Mouse (Mus musculus): ENCODE measurements around the gene Slc24a3.

Gene Slc24a3

DNA sequence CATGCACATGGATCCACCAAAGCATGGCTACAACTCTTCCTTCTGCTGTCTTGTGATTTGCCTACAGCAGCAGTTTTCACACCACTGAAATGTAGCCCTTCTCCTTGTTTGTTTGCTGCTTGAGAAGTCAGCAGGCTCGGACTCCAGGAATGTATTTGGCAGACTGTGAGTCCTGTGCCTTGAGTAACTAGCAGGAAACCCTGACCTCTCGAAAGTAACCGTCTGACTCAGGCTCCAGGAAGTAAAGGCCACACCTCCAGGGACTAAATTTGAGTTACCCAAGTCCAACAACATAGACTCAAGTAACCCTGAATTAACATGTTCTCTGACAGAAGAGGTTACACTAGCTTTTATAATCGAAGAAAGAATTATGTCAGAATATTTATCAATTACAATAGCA, 203.2 kb downstream of the Slc24a3 start:
- DNase-seq, result peak; percentile 2 to 41

- DNase-seq, result no peak
Measured at GRCm38 (mm10) chr2:145373803-145374202, 206.2 kb downstream of the Slc24a3 start.

GRCm38 (mm10) chr2:145382908-145383770, 215.6 kb downstream of the Slc24a3 start:
- DNase-seq, result no peak

- DNase-seq, result no peak
Measured at GRCm38 (mm10) chr2:145384221-145384620, 216.7 kb downstream of the Slc24a3 start.

- no peak for DNase-seq
Measured at GRCm38 (mm10) chr2:145385220-145385619, 217.7 kb downstream of the Slc24a3 start.

DNA sequence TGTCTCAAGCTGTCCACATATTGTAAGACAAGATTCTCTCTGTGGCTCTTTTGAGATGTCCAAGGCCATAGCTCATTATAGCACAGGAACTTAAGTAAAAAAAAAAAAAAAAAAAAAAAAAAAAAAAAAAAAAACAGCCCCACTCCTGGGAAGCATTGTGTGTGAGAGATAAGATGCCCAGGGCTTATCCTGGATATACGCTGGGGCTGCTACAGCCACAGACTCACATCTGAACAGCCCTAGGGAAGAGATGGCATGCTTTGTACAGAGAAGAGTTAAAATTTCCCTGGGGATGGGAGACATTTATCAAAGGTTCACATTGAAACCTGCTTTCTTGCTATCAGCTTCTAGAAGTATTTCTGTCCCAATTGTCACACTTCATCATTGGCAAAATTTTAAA, 218.2 kb downstream of the Slc24a3 start:
- DNase-seq, result no peak

DNA sequence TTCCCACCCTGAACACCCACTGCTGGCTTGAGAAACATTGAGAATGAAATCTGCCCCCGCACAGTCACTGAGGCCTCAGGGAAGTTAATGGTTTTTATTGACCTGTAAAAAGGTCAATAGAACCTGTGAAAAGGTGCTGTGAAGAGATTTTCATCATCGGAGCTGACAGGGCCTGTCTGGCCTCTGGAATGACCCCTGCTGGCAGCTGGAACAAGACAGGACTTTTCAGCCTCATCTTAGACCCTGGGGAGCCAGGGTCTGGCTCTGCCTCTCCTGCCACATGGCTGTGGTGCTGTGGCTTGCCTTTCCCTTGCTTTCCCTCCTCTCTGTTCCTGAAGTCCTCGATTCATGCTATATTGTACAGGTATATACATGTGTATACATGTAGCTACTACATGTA, 228.2 kb downstream of the Slc24a3 start:
- DNase-seq, result no peak

GRCm38 (mm10) chr2:145396579-145396978, 229.0 kb downstream of the Slc24a3 start:
- no peak for DNase-seq

DNA sequence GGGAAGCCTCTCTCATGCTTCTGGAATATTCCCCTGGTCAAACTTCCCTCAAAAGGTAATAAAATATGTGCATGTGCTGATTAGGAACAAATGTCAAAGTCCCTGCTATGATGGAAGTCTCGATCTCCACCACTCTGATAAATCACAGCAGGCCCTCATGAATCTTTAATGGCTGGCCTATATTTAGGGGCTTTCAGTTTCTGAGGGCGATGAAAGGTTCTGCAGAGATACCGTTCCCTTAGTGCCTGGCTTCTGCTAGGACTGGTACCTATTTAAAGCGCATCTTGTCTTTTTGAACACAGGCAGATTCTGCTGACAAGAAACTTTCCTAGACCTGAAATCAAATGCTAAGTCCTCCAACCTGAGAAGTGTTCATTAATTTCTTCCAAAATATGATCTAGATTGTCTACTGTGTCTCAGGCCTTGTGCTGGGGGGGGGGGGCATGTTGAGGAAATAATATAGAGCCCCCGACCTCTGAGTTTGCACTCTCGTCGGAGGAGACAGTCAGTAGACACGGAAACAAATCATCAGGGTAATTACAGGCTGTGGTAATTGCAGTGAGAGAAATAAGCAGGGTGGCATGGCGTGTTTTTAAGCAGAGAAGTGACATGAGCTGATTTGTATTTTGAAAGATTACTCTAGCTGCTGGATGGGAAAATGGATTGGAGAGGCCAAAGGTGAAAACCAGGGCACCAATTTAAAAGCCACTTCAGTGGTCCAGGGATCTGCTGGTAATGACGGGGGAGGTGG, 230.1 kb downstream of the Slc24a3 start:
- no peak for DNase-seq

- no peak for DNase-seq
Measured at GRCm38 (mm10) chr2:145401240-145401805, 233.8 kb downstream of the Slc24a3 start.

DNA sequence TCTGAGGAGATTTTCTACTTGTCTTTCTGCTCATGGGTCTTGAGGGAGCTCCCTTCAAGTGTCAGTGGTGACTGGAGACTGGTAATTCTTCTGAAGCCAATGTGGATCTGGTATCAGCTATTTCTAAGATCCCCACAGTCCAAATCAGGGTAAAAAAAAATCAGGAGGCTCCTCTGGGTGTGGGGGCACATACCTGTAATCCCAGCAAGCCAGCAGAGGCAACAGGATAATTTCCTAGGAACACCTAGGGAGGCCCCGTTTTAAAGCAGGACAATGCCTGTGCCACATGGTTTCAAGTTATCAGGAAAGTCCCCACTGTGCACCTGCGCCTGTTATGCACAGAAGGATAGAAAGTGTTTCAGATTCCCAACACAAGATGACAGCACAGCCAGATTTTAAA, 234.4 kb downstream of the Slc24a3 start:
- DNase-seq, result no peak

- DNase-seq, result no peak
Measured at GRCm38 (mm10) chr2:145404818-145405531, 237.4 kb downstream of the Slc24a3 start.

- DNase-seq, result no peak
Measured at GRCm38 (mm10) chr2:145405746-145406145, 238.2 kb downstream of the Slc24a3 start.

DNA sequence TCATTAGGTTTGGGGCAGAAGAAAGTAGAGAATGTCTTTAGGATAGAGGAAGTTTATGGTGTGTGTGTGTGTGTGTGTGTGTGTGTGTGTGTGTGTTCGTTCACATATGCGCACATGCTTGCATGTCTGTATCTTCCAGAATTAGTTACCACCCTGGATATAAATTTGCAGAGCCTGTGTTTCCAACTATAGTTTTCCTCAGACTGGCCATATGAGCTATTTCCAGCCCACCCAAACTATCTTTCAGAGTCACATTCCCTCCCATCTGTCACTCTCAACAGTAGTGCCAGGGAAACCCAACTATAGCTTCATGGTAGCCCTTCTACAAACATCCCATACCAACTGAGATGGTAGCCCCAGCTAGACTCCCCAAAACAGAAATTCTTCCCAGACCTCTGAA, 250.2 kb downstream of the Slc24a3 start:
- DNase-seq, result no peak

DNA sequence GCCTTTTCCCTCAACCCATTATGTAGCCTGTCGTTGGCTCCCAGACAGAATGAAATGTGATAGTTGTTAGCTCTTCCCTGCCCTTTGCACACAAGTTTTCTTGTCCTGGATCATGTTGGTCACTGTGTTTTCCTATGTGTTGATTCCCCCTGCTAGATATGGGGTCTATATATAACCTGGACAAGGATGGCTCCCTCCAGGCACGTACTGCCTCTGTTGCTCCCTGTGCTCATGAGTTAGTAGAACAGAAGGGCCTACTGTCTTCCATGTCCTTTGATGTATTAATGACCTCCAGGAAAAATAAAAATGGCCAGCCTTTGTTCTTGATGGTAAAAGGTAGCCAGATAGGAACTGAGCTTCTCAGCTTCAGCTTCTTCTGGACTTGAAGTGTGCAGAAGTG, 251.5 kb downstream of the Slc24a3 start:
- DNase-seq, result no peak

DNA sequence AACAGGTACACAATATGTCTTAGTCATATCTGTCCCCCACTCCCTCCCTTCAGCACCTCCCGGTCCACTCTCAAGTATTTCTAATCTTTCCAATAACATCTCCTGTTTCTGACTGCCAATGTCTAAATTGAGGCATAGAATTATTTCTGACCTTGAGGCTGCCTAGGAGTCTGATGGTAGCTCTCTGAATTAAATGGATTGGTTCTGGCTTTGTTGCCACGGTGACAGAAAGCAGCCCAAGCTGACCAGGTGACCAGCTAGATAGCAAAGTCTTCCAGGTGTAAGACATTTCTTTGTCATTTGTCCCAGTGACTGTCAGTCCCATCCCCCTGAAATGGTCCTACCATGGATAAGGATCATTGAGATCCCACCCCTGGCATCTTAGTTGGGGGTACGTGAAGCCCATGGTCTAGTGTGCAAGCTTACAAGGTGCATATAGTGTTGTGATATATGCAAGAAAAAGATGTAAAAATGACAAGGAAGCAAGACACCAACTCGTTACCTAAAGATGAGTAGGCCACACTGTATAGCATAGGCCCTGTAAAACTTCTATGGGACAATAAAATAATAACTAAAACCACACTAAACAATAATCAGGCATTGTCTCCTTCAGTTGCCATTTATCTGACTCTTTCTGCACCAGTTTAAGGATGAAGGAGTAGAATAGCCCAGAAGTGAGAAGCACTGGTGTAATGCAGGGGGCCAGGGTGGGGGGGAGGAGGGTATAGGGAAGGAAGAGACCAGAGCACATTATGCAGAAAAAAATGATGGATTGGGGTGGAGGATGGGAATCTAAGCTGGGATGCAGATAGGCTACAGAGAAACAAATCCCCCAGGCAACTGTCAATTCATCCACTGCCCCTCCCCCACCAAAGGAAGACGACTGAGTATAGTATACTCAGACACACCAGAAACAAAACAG, 253.7 kb downstream of the Slc24a3 start:
- no peak for DNase-seq

GRCm38 (mm10) chr2:145421889-145422212, 254.3 kb downstream of the Slc24a3 start:
- DNase-seq, result no peak

- DNase-seq, result no peak
Measured at GRCm38 (mm10) chr2:145429982-145430381, 262.4 kb downstream of the Slc24a3 start.

DNA sequence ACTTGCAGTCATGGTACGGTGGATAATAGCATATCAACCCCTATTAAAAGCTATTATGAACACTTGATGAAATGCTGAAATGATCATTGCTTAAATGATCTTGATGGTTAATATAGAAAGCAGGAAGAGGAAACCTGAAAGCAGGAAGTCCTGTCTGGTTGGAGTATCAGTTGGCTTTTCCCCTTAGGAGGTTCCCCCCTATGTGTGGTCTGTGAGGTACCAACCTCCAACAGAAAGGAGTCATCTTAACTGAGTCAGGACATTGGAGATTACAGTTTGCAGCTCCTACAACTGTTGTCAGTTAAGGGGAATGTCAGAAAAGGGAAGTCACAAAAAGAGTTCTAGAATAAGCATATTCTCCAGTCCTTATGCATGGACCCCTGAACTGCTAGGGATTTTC, 266.5 kb downstream of the Slc24a3 start:
- no peak for DNase-seq

DNA sequence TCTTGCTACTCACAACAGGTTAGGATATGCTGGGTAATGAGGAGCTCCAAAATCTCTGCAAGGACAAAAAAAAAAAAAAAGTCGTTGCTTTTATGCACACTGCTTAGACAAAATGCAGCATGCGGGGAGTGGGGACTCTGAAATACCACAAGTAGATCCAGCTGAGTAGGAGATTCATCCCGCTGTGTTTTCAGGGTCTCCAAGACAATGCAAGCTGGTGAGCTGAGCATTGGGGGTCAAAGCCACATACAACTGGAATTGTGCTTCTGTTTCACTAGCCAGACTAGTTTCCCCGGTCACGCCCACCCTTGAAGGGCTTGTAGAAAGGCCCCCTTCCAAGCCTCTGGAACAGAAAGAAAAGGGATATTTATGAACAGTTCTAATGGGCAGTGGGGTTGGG, 270.8 kb downstream of the Slc24a3 start:
- no peak for DNase-seq

DNA sequence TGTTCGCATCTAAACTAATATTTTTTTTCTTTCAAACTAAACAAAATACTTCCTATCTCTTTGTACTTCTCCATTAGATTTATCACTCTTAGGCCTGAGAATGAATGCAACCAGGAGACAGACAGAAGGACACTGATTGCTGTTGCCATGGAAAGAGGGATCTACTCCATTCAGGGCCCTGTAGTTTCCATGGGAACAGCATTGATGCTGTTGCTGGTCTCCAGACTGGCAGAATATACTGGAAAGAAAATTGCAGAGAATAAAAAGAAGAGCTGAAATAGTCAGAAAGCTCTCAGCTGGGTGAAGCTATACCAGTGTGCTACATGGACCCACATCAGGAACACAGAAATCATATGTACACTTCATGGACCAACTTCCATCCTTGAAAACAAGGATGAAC, 272.2 kb downstream of the Slc24a3 start:
- no peak for DNase-seq

- DNase-seq, result no peak
Measured at GRCm38 (mm10) chr2:145457106-145457747, 289.7 kb downstream of the Slc24a3 start.
